Comparison of ENCODE assay signal across 18 mouse cellular contexts in genomic region chrX:117955814-117956213, GRCm38 (mm10).
"Had no signal": no experiment of that assay in that cellular context is flagged by ENCODE, and none has a peak within 500 bp of the region (broad histone marks: within the 10 kb centered on the region; RNA-seq: fewer than 3 reads in every experiment).

No protein-coding gene starts in this region.

- DNase-seq: kidney, adult 8-10 months; kidney, postnatal 10 days; kidney, postnatal 36 days; layer of hippocampus, postnatal 36 days; liver, embryonic 13.5 days; lung, adult 2 months; lung, postnatal 14 days; lung, postnatal 4 days; retina, postnatal 1 day; right cerebral cortex, postnatal 4 days; thymus, postnatal 25 days had no signal

- H3K9me3 ChIP-seq: kidney, embryonic 15.5 days; liver, embryonic 13.5 days; midbrain, embryonic 12.5 days; midbrain, embryonic 15.5 days; neural tube, embryonic 13.5 days had no signal

- ATAC-seq: midbrain, embryonic 15.5 days had no signal

- H3K27me3 ChIP-seq: kidney, embryonic 15.5 days; liver, embryonic 13.5 days; midbrain, embryonic 12.5 days; midbrain, embryonic 15.5 days; neural tube, embryonic 13.5 days had no signal

- H3K4me2 ChIP-seq: kidney, embryonic 15.5 days; liver, embryonic 13.5 days; midbrain, embryonic 12.5 days; midbrain, embryonic 15.5 days; neural tube, embryonic 13.5 days had no signal

- H3K36me3 ChIP-seq: kidney, embryonic 15.5 days; liver, embryonic 13.5 days; midbrain, embryonic 12.5 days; midbrain, embryonic 15.5 days; neural tube, embryonic 13.5 days had no signal

- H3K27ac ChIP-seq: kidney, embryonic 15.5 days; left cerebral cortex, adult 2 months; liver, embryonic 13.5 days; midbrain, embryonic 12.5 days; midbrain, embryonic 15.5 days; neural tube, embryonic 13.5 days; stomach, postnatal 0 days had no signal

- H3K4me3 ChIP-seq: kidney, embryonic 15.5 days; left cerebral cortex, adult 2 months; liver, embryonic 13.5 days; midbrain, embryonic 12.5 days; midbrain, embryonic 15.5 days; myocyte; neural tube, embryonic 13.5 days had no signal

- H3K4me1 ChIP-seq: kidney, embryonic 15.5 days; liver, embryonic 13.5 days; midbrain, embryonic 12.5 days; midbrain, embryonic 15.5 days; neural tube, embryonic 13.5 days had no signal

- H3K9ac ChIP-seq: kidney, embryonic 15.5 days; liver, embryonic 13.5 days; midbrain, embryonic 12.5 days; midbrain, embryonic 15.5 days; neural tube, embryonic 13.5 days had no signal
